Comparison of ENCODE assay signal across 9 mouse cellular contexts in genomic region chr14:64586386-64586859, GRCm38 (mm10).
A peak's percentile ranks its signal among the peaks of the same experiment; 100 is the strongest.
DNase-seq lines count a peak whose midpoint lies in the region; ATAC-seq lines count a peak whose summit lies in the region.
"Had no signal": no experiment of that assay in that cellular context is flagged by ENCODE, and none has a peak within 500 bp of the region (broad histone marks: within the 10 kb centered on the region; RNA-seq: fewer than 3 reads in every experiment).

No protein-coding gene starts in this region.

- DNase-seq in heart, adult 18-20 months = no peak
- DNase-seq in right cerebral cortex, adult 18-20 months = no peak
- DNase-seq in adrenal gland, adult (ENCODE audit: inconsistent age in 2 of 2, low spot score in 1 of 2) = no peak
- no peak for DNase-seq in left cerebral cortex, adult 8-10 months (ENCODE audit: low spot score in 2 of 2)

- no peak overlapping the region for H3K27ac ChIP-seq in heart, embryonic 12.5 days (ENCODE audit: poor library complexity, severe bottlenecking)
- no peak overlapping the region for H3K27ac ChIP-seq in brown adipose tissue, adult 24 weeks (replicated peaks; ENCODE audit: low read depth, low read length)
- peak overlapping the region; percentile 100 for H3K27ac ChIP-seq in hindbrain, embryonic 13.5 days
- H3K27ac ChIP-seq in midbrain, embryonic 13.5 days = peak overlapping the region; percentile 100
- H3K27ac ChIP-seq: macrophage had no signal

- no peak for ATAC-seq in heart, embryonic 12.5 days (ENCODE audit: insufficient number of reproducible peaks, low FRiP score)
- no peak for ATAC-seq in hindbrain, embryonic 13.5 days (ENCODE audit: low FRiP score)
- ATAC-seq in midbrain, embryonic 13.5 days = no peak

- H3K36me3 ChIP-seq in heart, embryonic 12.5 days = no peaks in the 10 kb centered on the region
- H3K36me3 ChIP-seq in hindbrain, embryonic 13.5 days = peaks cover 14% of the 10 kb centered on the region
- H3K36me3 ChIP-seq in midbrain, embryonic 13.5 days = peaks cover 15% of the 10 kb centered on the region

- no peaks in the 10 kb centered on the region for H3K9me3 ChIP-seq in heart, embryonic 12.5 days (replicated peaks)
- no peaks in the 10 kb centered on the region for H3K9me3 ChIP-seq in hindbrain, embryonic 13.5 days
- H3K9me3 ChIP-seq in midbrain, embryonic 13.5 days = no peaks in the 10 kb centered on the region

- H3K9ac ChIP-seq in heart, embryonic 12.5 days = no peak overlapping the region
- H3K9ac ChIP-seq in hindbrain, embryonic 13.5 days = peak overlapping the region; percentile 100
- peak overlapping the region; percentile 100 for H3K9ac ChIP-seq in midbrain, embryonic 13.5 days (replicated peaks)

- H3K4me3 ChIP-seq in heart, embryonic 12.5 days = peak overlapping the region; percentile 58
- H3K4me3 ChIP-seq in brown adipose tissue, adult 24 weeks (ENCODE audit: insufficient read depth, low read depth, low read length) = peak overlapping the region; percentile 41
- peak overlapping the region; percentile 86 for H3K4me3 ChIP-seq in hindbrain, embryonic 13.5 days
- H3K4me3 ChIP-seq in midbrain, embryonic 13.5 days (replicated peaks) = peak overlapping the region; percentile 91

- H3K4me1 ChIP-seq in heart, embryonic 12.5 days (replicated peaks) = peaks cover 34% of the 10 kb centered on the region
- peaks cover 6% of the 10 kb centered on the region; the same call in 1 of the 2 replicates for H3K4me1 ChIP-seq in brown adipose tissue, adult 24 weeks (ENCODE audit: control insufficient read depth, insufficient read depth, insufficient read length, low read length)
- peaks cover 53% of the 10 kb centered on the region for H3K4me1 ChIP-seq in hindbrain, embryonic 13.5 days (replicated peaks)
- H3K4me1 ChIP-seq in midbrain, embryonic 13.5 days (replicated peaks) = peaks cover 53% of the 10 kb centered on the region

- WGBS in heart, embryonic 12.5 days = 3% methylated on average over 12 of the region's 12 CpGs
- 3% methylated on average over 12 of the region's 12 CpGs for WGBS in hindbrain, embryonic 13.5 days
- 2% methylated on average over 12 of the region's 12 CpGs for WGBS in midbrain, embryonic 13.5 days

- H3K4me2 ChIP-seq in heart, embryonic 12.5 days = peak overlapping the region; percentile 95
- peak overlapping the region; percentile 99 for H3K4me2 ChIP-seq in hindbrain, embryonic 13.5 days
- peak overlapping the region; percentile 98 for H3K4me2 ChIP-seq in midbrain, embryonic 13.5 days (replicated peaks)

- peaks cover 92% of the 10 kb centered on the region for H3K27me3 ChIP-seq in heart, embryonic 12.5 days (replicated peaks)
- no peaks in the 10 kb centered on the region for H3K27me3 ChIP-seq in hindbrain, embryonic 13.5 days
- no peaks in the 10 kb centered on the region for H3K27me3 ChIP-seq in midbrain, embryonic 13.5 days

Comparison
In these comparisons a context has a peak if more than half of its experiments do, and no peak if none do; other contexts are left out.
1. H3K27ac ChIP-seq: peak in hindbrain, embryonic 13.5 days (single experiment) and midbrain, embryonic 13.5 days (single experiment); none in heart, embryonic 12.5 days (single experiment) and brown adipose tissue, adult 24 weeks (single experiment).
2. H3K4me3 ChIP-seq: peak in every context shown above with its lines; median percentile 91 in midbrain, embryonic 13.5 days; 86 in hindbrain, embryonic 13.5 days; 58 in heart, embryonic 12.5 days; 41 in brown adipose tissue, adult 24 weeks.
3. Peak in every context shown above with its lines, with median percentiles within 50 percentile points of each other: H3K4me2 ChIP-seq.